Mouse (Mus musculus) heart, embryonic 12.5 days (tissue): ENCODE measurements at regions not wholly inside any gene's neighbourhood (a gene's known extent, or its start where the extent isn't known, plus 50 kb on each side); places are given as distances from the start of the nearest gene placed in this dataset.

Source experiments
- ATAC-seq: fragments of 200-750 bp; cut with Nextera tagmentation; 2 replicates; pipeline ENCODE4 v1.8.0; 2017; ENCODE audit warnings: moderate TSS enrichment, moderate library complexity; ENCODE audit not compliant: insufficient number of reproducible peaks, low FRiP score
- H3K27ac ChIP-seq: fragments of 300-500 bp; sonication (generic); 2 replicates; pipeline ENCODE4 v1.5.1; 2016; ENCODE audit warnings: mild to moderate bottlenecking, moderate library complexity; ENCODE audit not compliant: poor library complexity, severe bottlenecking
- H3K27me3 ChIP-seq: fragments of 300-500 bp; sonication (generic); replicated peaks from 2 replicates; pipeline ENCODE4 v1.6.1; 2016; ENCODE audit warnings: mild to moderate bottlenecking, moderate library complexity
- H3K36me3 ChIP-seq: fragments of 300-500 bp; sonication (generic); 2 replicates; pipeline ENCODE4 v1.6.1; 2016; ENCODE audit warnings: mild to moderate bottlenecking, moderate library complexity
- H3K4me1 ChIP-seq: fragments of 300-500 bp; sonication (generic); replicated peaks from 2 replicates; pipeline ENCODE4 v1.6.1; 2016; ENCODE audit warnings: mild to moderate bottlenecking
- H3K4me2 ChIP-seq: fragments of 300-500 bp; sonication (generic); 2 replicates; pipeline ENCODE4 v1.6.1; 2016; ENCODE audit warnings: mild to moderate bottlenecking, moderate library complexity
- H3K4me3 ChIP-seq: fragments of 300-500 bp; sonication (generic); 2 replicates; pipeline ENCODE4 v1.5.1; 2016; ENCODE audit warnings: mild to moderate bottlenecking
- H3K9ac ChIP-seq: fragments of 300-500 bp; sonication (generic); 2 replicates; pipeline ENCODE4 v1.6.1; 2016; ENCODE audit warnings: mild to moderate bottlenecking, moderate library complexity
- H3K9me3 ChIP-seq: fragments of 300-500 bp; sonication (generic); replicated peaks from 2 replicates; pipeline ENCODE4 v1.6.1; 2016; ENCODE audit warnings: mild to moderate bottlenecking, moderate library complexity
- WGBS: fragments of 180-500 bp; shearing (Covaris S2); methylation state at CpG from one replicate; pipeline ENCODE4 v1.1.7; 2016; 5-methylcytosine and 5-hydroxymethylcytosine counted together

DNA sequence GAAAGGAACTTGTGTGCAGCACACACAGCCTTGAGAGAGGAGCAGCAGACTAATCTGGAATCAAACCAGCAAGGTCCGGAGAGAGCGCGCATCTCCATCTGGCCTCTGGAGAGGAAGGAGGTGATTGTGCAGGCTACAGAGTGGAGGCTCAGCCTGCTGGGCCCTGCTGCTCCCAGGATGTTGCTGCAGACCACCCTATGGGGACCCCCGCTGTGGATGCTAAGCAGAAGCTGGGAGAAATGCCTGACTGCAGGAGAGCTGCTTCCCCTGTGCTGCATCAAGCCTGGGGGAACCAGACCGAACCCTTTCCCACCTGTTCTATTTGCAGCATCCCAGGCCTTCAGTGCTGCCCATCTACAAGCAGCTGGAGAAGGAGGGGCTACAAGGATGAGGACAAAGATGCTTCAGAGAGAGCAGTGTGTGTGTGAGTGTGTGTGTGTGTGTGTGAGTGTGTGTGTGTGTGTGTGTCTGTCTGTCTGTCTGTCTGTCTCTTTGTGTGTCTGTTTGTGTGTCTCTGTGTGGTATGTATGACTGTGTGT, 311.2 kb upstream of the Noct start:
- Histone ChIP-seq H3K9ac (no peak overlapping the region), H3K36me3 (no peaks in the 10 kb centered on the region), H3K4me2 (no peak overlapping the region), H3K4me3 (no peak overlapping the region), H3K9me3 (no peaks in the 10 kb centered on the region), H3K27me3 (no peaks in the 10 kb centered on the region), H3K27ac (no peak overlapping the region), H3K4me1 (no peaks in the 10 kb centered on the region)
- ATAC-seq = no peak
- WGBS = 66% methylated on average over 5 of the region's 5 CpGs

DNA sequence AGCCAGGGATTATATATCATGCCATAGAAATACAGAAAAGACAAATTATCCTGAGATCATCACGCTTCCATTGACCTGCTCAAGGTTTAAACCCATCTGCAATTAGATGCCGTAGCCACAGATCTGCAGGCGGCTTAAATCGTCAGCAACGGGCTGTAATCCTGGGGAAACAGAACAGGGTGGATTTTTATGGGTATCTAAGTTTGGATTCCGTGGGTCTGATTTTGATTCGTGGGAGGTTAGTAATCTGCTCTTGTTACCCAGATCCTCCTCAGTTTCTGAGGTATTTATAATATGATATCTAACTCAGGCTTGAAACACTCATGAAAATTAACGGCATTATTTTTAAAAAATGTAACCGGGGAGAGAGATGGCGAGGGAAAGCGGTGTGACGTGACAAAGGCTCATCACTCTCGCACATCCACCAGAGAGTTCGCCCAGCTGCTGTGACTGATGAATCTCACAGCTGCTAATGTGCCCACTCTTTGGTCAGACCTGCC, 309.3 kb upstream of the Noct start:
- H3K4me2 ChIP-seq = no peak overlapping the region
- no peaks in the 10 kb centered on the region for H3K27me3 ChIP-seq
- no peak for ATAC-seq
- H3K4me3 ChIP-seq = no peak overlapping the region
- WGBS = 80% methylated on average over 14 of the region's 14 CpGs
- no peaks in the 10 kb centered on the region for H3K36me3 ChIP-seq
- no peak overlapping the region for H3K27ac ChIP-seq
- H3K9ac ChIP-seq = no peak overlapping the region
- no peaks in the 10 kb centered on the region for H3K4me1 ChIP-seq
- H3K9me3 ChIP-seq = no peaks in the 10 kb centered on the region

DNA sequence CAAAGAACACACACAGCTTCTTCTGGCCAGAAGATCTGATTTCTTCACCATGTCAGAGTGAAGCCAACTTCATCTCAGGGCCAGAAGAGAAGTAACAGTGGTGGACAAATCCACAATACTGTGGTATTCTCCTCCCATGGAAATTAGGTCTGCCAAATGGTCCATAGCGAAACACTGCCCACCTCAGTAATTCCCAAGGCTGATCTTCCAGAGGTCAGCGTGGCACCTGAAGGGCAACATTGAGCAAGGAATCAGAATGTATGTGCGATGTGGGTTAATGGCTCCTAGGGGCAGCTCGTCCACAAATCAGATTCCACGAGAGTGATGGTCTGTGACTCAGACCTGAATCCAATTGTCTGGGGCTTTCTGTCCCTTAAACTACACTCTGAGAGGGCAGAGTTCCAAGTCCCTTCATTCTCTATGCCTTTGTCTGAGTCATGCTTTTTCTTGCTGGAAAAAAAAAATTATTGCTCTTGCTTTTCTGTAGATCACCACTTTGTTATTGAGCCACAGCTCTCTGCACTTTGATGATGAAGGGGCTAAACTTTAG, 307.9 kb upstream of the Noct start:
- Histone ChIP-seq H3K27ac (no peak overlapping the region), H3K36me3 (no peaks in the 10 kb centered on the region), H3K27me3 (no peaks in the 10 kb centered on the region), H3K4me2 (no peak overlapping the region), H3K9me3 (no peaks in the 10 kb centered on the region), H3K4me3 (no peak overlapping the region), H3K9ac (no peak overlapping the region), H3K4me1 (no peaks in the 10 kb centered on the region)
- WGBS = 79% methylated on average over 5 of the region's 5 CpGs
- no peak for ATAC-seq

DNA sequence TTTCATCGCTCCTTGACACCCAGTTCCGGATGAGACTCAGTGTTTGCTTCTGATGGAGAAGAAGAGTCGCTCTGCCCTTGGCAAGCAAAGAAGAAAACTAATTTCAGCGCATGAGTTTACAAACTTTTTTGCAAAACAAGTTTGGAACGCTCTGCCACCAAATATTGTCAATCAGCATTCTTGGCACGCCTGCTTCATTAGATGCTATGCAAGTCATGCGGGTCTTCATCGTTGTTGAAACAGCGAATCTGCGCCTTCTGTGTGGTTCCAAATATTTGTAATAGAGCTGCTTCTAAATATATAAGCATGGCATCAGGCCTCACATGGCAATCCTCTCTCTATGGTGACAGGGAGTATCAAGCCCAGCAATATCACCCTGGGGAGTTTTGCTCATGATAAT, 301.9 kb upstream of the Noct start:
- H3K27me3 ChIP-seq = no peaks in the 10 kb centered on the region
- H3K4me3 ChIP-seq = no peak overlapping the region
- no peak overlapping the region for H3K9ac ChIP-seq
- ATAC-seq = no peak
- no peak overlapping the region for H3K4me2 ChIP-seq
- 90% methylated on average over 10 of the region's 10 CpGs for WGBS
- 0 out of 2 replicates have a peak, but pooled peaks cover 3% of the 10 kb centered on the region for H3K9me3 ChIP-seq
- no peaks in the 10 kb centered on the region for H3K4me1 ChIP-seq
- H3K36me3 ChIP-seq = no peaks in the 10 kb centered on the region
- no peak overlapping the region for H3K27ac ChIP-seq

GRCm38 (mm10) chr3:50922832-50923231, 301.4 kb upstream of the Noct start:
- H3K36me3 ChIP-seq = no peaks in the 10 kb centered on the region
- WGBS = 82% methylated on average over 5 of the region's 5 CpGs
- no peak overlapping the region for H3K4me3 ChIP-seq
- no peak overlapping the region for H3K4me2 ChIP-seq
- H3K9me3 ChIP-seq = 0 out of 2 replicates have a peak, but pooled peaks cover 3% of the 10 kb centered on the region
- no peaks in the 10 kb centered on the region for H3K4me1 ChIP-seq
- H3K27me3 ChIP-seq = no peaks in the 10 kb centered on the region
- H3K9ac ChIP-seq = no peak overlapping the region
- H3K27ac ChIP-seq = no peak overlapping the region
- ATAC-seq = no peak

GRCm38 (mm10) chr3:50923327-50923726, 300.9 kb upstream of the Noct start:
- no peaks in the 10 kb centered on the region for H3K27me3 ChIP-seq
- no peaks in the 10 kb centered on the region for H3K4me1 ChIP-seq
- H3K27ac ChIP-seq = no peak overlapping the region
- H3K36me3 ChIP-seq = no peaks in the 10 kb centered on the region
- 0 out of 2 replicates have a peak, but pooled peaks cover 3% of the 10 kb centered on the region for H3K9me3 ChIP-seq
- WGBS = 79% methylated on average over 7 of the region's 7 CpGs
- no peak overlapping the region for H3K4me3 ChIP-seq
- no peak overlapping the region for H3K9ac ChIP-seq
- no peak for ATAC-seq
- H3K4me2 ChIP-seq = no peak overlapping the region

GRCm38 (mm10) chr3:50927318-50927717, 296.9 kb upstream of the Noct start:
- Histone ChIP-seq H3K27ac (no peak overlapping the region), H3K36me3 (no peaks in the 10 kb centered on the region), H3K4me1 (no peaks in the 10 kb centered on the region), H3K9me3 (0 out of 2 replicates have a peak, but pooled peaks cover 1% of the 10 kb centered on the region), H3K4me3 (no peak overlapping the region), H3K9ac (no peak overlapping the region), H3K27me3 (no peaks in the 10 kb centered on the region), H3K4me2 (no peak overlapping the region)
- no peak for ATAC-seq
- 82% methylated on average over 4 of the region's 4 CpGs for WGBS

DNA sequence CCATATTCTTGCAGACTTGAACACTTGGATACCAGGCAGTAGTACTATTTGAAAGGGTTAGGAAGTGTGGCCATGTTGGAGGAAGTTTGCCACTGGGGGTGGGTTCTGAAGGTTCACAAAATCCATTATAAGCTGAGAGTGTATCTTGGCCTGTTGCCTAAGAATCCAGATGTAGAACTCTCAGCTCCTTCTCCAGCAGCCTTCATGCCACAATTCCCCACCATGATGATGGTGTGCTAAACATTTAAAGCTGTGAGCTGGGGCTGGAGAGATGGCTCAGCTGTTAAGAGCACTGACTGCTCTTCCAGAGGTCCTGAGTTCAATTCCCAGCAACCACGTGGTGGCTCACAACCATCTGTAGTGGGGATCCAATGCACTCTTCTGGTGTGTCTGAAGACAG, 295.2 kb upstream of the Noct start:
- Histone ChIP-seq H3K4me2 (no peak overlapping the region), H3K9ac (no peak overlapping the region), H3K4me1 (no peaks in the 10 kb centered on the region), H3K4me3 (no peak overlapping the region), H3K9me3 (no peaks in the 10 kb centered on the region), H3K27ac (no peak overlapping the region), H3K27me3 (no peaks in the 10 kb centered on the region), H3K36me3 (no peaks in the 10 kb centered on the region)
- WGBS = 70% methylated on average over 1 of the region's 1 CpGs
- no peak for ATAC-seq

GRCm38 (mm10) chr3:50932397-50933089, 291.7 kb upstream of the Noct start:
- WGBS = 84% methylated on average over 10 of the region's 10 CpGs

GRCm38 (mm10) chr3:50933090-50933443, 291.2 kb upstream of the Noct start:
- Histone ChIP-seq H3K27ac (no peak overlapping the region), H3K9ac (no peak overlapping the region)

More at GRCm38 (mm10) chr3:50932397-50933089, 291.7 kb upstream of the Noct start:
- no peak overlapping the region for H3K9ac ChIP-seq
- no peak overlapping the region for H3K4me2 ChIP-seq
- no peak for ATAC-seq
- H3K36me3 ChIP-seq = no peaks in the 10 kb centered on the region
- no peaks in the 10 kb centered on the region for H3K4me1 ChIP-seq
- no peaks in the 10 kb centered on the region for H3K27me3 ChIP-seq
- no peaks in the 10 kb centered on the region for H3K9me3 ChIP-seq
- no peak overlapping the region for H3K27ac ChIP-seq
- H3K4me3 ChIP-seq = no peak overlapping the region

GRCm38 (mm10) chr3:50939602-50940001, 284.6 kb upstream of the Noct start:
- H3K4me2 ChIP-seq = no peak overlapping the region
- no peaks in the 10 kb centered on the region for H3K27me3 ChIP-seq
- H3K4me3 ChIP-seq = no peak overlapping the region
- WGBS = 61% methylated on average over 5 of the region's 5 CpGs
- no peak overlapping the region for H3K9ac ChIP-seq
- H3K4me1 ChIP-seq = no peaks in the 10 kb centered on the region
- no peaks in the 10 kb centered on the region for H3K36me3 ChIP-seq
- H3K9me3 ChIP-seq = no peaks in the 10 kb centered on the region
- ATAC-seq = no peak
- no peak overlapping the region for H3K27ac ChIP-seq

More at GRCm38 (mm10) chr3:50933090-50933443, 291.2 kb upstream of the Noct start:
- Histone ChIP-seq H3K36me3 (no peaks in the 10 kb centered on the region), H3K4me2 (no peak overlapping the region), H3K4me3 (no peak overlapping the region), H3K27me3 (no peaks in the 10 kb centered on the region), H3K9me3 (no peaks in the 10 kb centered on the region), H3K4me1 (no peaks in the 10 kb centered on the region)
- ATAC-seq = no peak
- 76% methylated on average over 3 of the region's 3 CpGs for WGBS
